Mouse (Mus musculus) ES-E14 (cell line): ENCODE data around the gene Eya2. TPM values are rescaled to one million over a fixed set of nuclear protein-coding genes. Genes with fewer than 3 reads are reported as not detected.

Source experiments
- DNase-seq: peaks from one replicate; pipeline ENCODE4 v3.0.0-alpha.2; 2013; ENCODE audit warnings: low read depth, low spot score
- H3K27ac ChIP-seq: 2 replicates; pipeline ENCODE4 v1.5.1; 2012; ENCODE audit warnings: low read depth, mild to moderate bottlenecking, low read length, moderate library complexity, mixed read lengths; ENCODE audit not compliant: poor library complexity, insufficient read depth, severe bottlenecking
- H3K36me3 ChIP-seq: 2 replicates; pipeline ENCODE4 v1.6.1; 2012; ENCODE audit warnings: mild to moderate bottlenecking, low read length, moderate library complexity, mixed read lengths; ENCODE audit not compliant: control insufficient read depth, poor library complexity, insufficient read depth, severe bottlenecking
- H3K4me1 ChIP-seq, 2 experiments: fragments of 150-350 bp in 1 of 2; sonication (generic) in 1 of 2; 2 replicates each; pipeline ENCODE4 v1.6.1; 2012; ENCODE audit warnings: low read length in 2 of 2, mild to moderate bottlenecking in 1 of 2, mixed read lengths in 1 of 2; ENCODE audit not compliant: control insufficient read depth in 2 of 2, insufficient read depth in 2 of 2, poor library complexity in 1 of 2
- H3K4me3 ChIP-seq, 2 experiments: fragments of 150-350 bp in 1 of 2; sonication (generic) in 1 of 2; 2 replicates each; pipeline ENCODE4 v1.5.1; 2012; ENCODE audit warnings: low read length in 2 of 2, low read depth in 1 of 2, mild to moderate bottlenecking in 1 of 2, mixed read lengths in 1 of 2; ENCODE audit not compliant: insufficient read depth in 1 of 2, poor library complexity in 1 of 2, severe bottlenecking in 1 of 2
- H3K9ac ChIP-seq: 2 replicates; pipeline ENCODE4 v1.6.1; 2012; ENCODE audit warnings: low read depth, mild to moderate bottlenecking, low read length, mixed read lengths; ENCODE audit not compliant: poor library complexity, insufficient read depth, severe bottlenecking
- H3K9me3 ChIP-seq: fragments of 150-350 bp; sonication (generic); 2 replicates; pipeline ENCODE4 v1.6.1; 2012; ENCODE audit warnings: low read depth, mild to moderate bottlenecking, low read length; ENCODE audit not compliant: control insufficient read depth, insufficient read depth
- CHD2 ChIP-seq: IDR thresholded peaks from 2 replicates; pipeline ENCODE4 v1.6.1; 2014; ENCODE audit warnings: mild to moderate bottlenecking, low read depth, low read length, inconsistent platforms
- HCFC1 ChIP-seq: IDR thresholded peaks from 2 replicates; pipeline ENCODE4 v1.6.1; 2012; ENCODE audit warnings: low read length, inconsistent platforms, borderline replicate concordance; ENCODE audit not compliant: insufficient read depth
- MAFK ChIP-seq: IDR thresholded peaks from 2 replicates; pipeline ENCODE4 v1.6.1; 2014; ENCODE audit warnings: mild to moderate bottlenecking, low read depth, low read length, inconsistent platforms; ENCODE audit not compliant: insufficient read depth
- ZC3H11A ChIP-seq: IDR thresholded peaks from 2 replicates; pipeline ENCODE4 v1.6.1; 2012; ENCODE audit warnings: low read depth, mild to moderate bottlenecking, inconsistent platforms, low read length, borderline replicate concordance
- ZNF384 ChIP-seq: IDR thresholded peaks from 2 replicates; pipeline ENCODE4 v1.6.1; 2012; ENCODE audit warnings: low read depth, low read length, inconsistent platforms
- in situ Hi-C, 2 experiments: fragments of 600-800 bp; cut with MboI; formaldehyde crosslinking; loops; one replicate each; pipeline ENCODE4 v1.15.1; 2025; ENCODE audit warnings: low sequenced_read_pairs in 2 of 2, inconsistent platforms in 1 of 2; ENCODE audit not compliant: unreplicated experiment in 2 of 2
- total RNA-seq: library from RNA; depleted of rRNA; stranded (reverse); fragments of 300-350 nt; gene quantifications from 2 replicates; pipeline ENCODE4 v1.2.3, GENCODE M21; 2012

The Eya2 gene
- total RNA-seq, 1 experiment = 0.40 TPM

GRCm38 (mm10) chr2:165703033-165703805, 108.4 kb downstream of the Eya2 start:
- in situ Hi-C loops = no loop called here
- Histone ChIP-seq H3K27ac (no peak overlapping the region), H3K4me3 (no peak overlapping the region), H3K9me3 (no peaks in the 10 kb centered on the region), H3K36me3 (no peaks in the 10 kb centered on the region), H3K9ac (no peak overlapping the region), H3K4me1 (peaks cover 0 to 10% of the 10 kb centered on the region in 2 experiments; a peak in 1 of 4 replicates)
- no peak for DNase-seq
- TF ChIP-seq ZNF384 = no peak
- TF ChIP-seq ZC3H11A = no peak
- TF ChIP-seq CHD2 = no peak
- no peak for TF ChIP-seq HCFC1
- no peak for TF ChIP-seq MAFK

GRCm38 (mm10) chr2:165708266-165708665, 113.4 kb downstream of the Eya2 start:
- H3K4me1 ChIP-seq = peaks cover 0 to 13% of the 10 kb centered on the region in 2 experiments; a peak in 3 of 4 replicates
- H3K9me3 ChIP-seq = no peaks in the 10 kb centered on the region
- H3K9ac ChIP-seq = no peak overlapping the region
- H3K36me3 ChIP-seq = no peaks in the 10 kb centered on the region
- H3K27ac ChIP-seq = no peak overlapping the region
- DNase-seq = no peak
- in situ Hi-C loops = no loop called here
- no peak overlapping the region for H3K4me3 ChIP-seq
- TF ChIP-seq CHD2 = no peak
- no peak for TF ChIP-seq HCFC1
- TF ChIP-seq MAFK = no peak
- no peak for TF ChIP-seq ZNF384
- no peak for TF ChIP-seq ZC3H11A

- peak; percentile 89 for TF ChIP-seq ZC3H11A
- no peak for TF ChIP-seq ZNF384
- TF ChIP-seq HCFC1 = 0 out of 2 replicates have a peak, but pooled peaks have one; percentile 44
- no peak overlapping the region for H3K9ac ChIP-seq
- peak; percentile 75 for DNase-seq
- no peaks in the 10 kb centered on the region for H3K36me3 ChIP-seq
- in situ Hi-C loops = no loop called here
- no peak overlapping the region for H3K27ac ChIP-seq
- no peaks in the 10 kb centered on the region for H3K9me3 ChIP-seq
- H3K4me3 ChIP-seq = peak overlapping the region in 1 of 2 experiments; percentile 33; a peak in 1 of 4 replicates
- H3K4me1 ChIP-seq = peaks cover 0 to 7% of the 10 kb centered on the region in 2 experiments; a peak in 1 of 4 replicates
Observed at GRCm38 (mm10) chr2:165716688-165717087, 121.9 kb downstream of the Eya2 start.

- in situ Hi-C loops = no loop called here
- TF ChIP-seq HCFC1 (no peak), MAFK (no peak), ZNF384 (peak; percentile 79; the same call in 1 of the 2 replicates)
- no peak overlapping the region for H3K27ac ChIP-seq
- no peaks in the 10 kb centered on the region for H3K36me3 ChIP-seq
- no peak overlapping the region for H3K9ac ChIP-seq
- no peaks in the 10 kb centered on the region for H3K9me3 ChIP-seq
- H3K4me1 ChIP-seq = peaks cover 0 to 7% of the 10 kb centered on the region in 2 experiments; a peak in 1 of 4 replicates
- DNase-seq = peak; percentile 49
- peak overlapping the region in 1 of 2 experiments; percentile 33; a peak in 2 of 4 replicates for H3K4me3 ChIP-seq
Observed at GRCm38 (mm10) chr2:165717182-165718176, 122.6 kb downstream of the Eya2 start.
